Mouse (Mus musculus) T-cell, adult 66 days (primary cell): Measurements from ENCODE around the gene Nop9. TPM values are rescaled to one million over a fixed set of nuclear protein-coding genes. Genes with fewer than 3 reads are reported as not detected.

Experiments used
- total RNA-seq, 2 experiments: library from RNA; stranded (reverse); gene quantifications; 3 replicates in 1 of 2; 4 replicates in 1 of 2; pipeline ENCODE4 v1.2.4; 2023

The Nop9 gene
- 10 to 100 TPM; 31.3 to 38.2 TPM for total RNA-seq

GRCm38 (mm10) chr14:55745180-55745860 is at the start of gene Nop9, which contains the start of gene Dhrs1:
TSS of gene Nop9 (plus strand) at chr14:55745693.
TSS of gene Dhrs1 (minus strand) at chr14:55745690.

GRCm38 (mm10) chr14:55713729-55714122 is 31.8 kb upstream of the Nop9 start, which contains the start of gene Tgm1:
TSS of gene Tgm1 (minus strand) at chr14:55713926.

GRCm38 (mm10) chr14:55721700-55722437 is 23.6 kb upstream of the Nop9 start, which contains the start of gene Rabggta:
TSS of gene Rabggta (minus strand) at chr14:55722263.

GRCm38 (mm10) chr14:55758363-55758784 is 12.9 kb downstream of the Nop9 start, which contains the start of gene Cideb:
TSS of gene Cideb (minus strand) at chr14:55758458.

GRCm38 (mm10) chr14:55761163-55761562 is 15.7 kb downstream of the Nop9 start, which contains the start of gene Ltb4r2:
TSS of gene Ltb4r2 (plus strand) at chr14:55761428.

GRCm38 (mm10) chr14:55765696-55766095 is 20.2 kb downstream of the Nop9 start, which contains the start of gene Ltb4r1:
TSS of gene Ltb4r1 (plus strand) at chr14:55765962.

GRCm38 (mm10) chr14:55783958-55784235 is 38.4 kb downstream of the Nop9 start, which contains the start of gene Adcy4:
TSS of gene Adcy4 (minus strand) at chr14:55784095.

GRCm38 (mm10) chr14:55788256-55789050 is 43.0 kb downstream of the Nop9 start, which contains the start of gene Ripk3:
TSS of gene Ripk3 (minus strand) at chr14:55788865.

Other genes with a start within 250 kb of the Nop9 start
- gene Cpne6, start 235.2 kb upstream of the Nop9 start, total RNA-seq = not detected
- not detected for gene Nrl, start 220.7 kb upstream of the Nop9 start, total RNA-seq
- gene Pck2, start 205.4 kb upstream of the Nop9 start, total RNA-seq = 10 to 100 TPM; 12.3 to 20.4 TPM
- gene Dcaf11, start 185.7 kb upstream of the Nop9 start, total RNA-seq = 10 to 100 TPM; 73.6 to 74.9 TPM
- 1 to 10 TPM; 4.9 to 6.6 TPM for gene A730061H03Rik, start 185.3 kb upstream of the Nop9 start, total RNA-seq
- not detected for gene Fitm1, start 170.1 kb upstream of the Nop9 start, total RNA-seq
- gene Psme1, start 167.6 kb upstream of the Nop9 start, total RNA-seq = 100 to 1,000 TPM; 310 to 383 TPM
- 10 to 100 TPM; 23.4 to 24.2 TPM for gene Emc9, start 160.4 kb upstream of the Nop9 start, total RNA-seq
- gene Psme2, start 154.6 kb upstream of the Nop9 start, total RNA-seq = 100 to 1,000 TPM; 462 to 464 TPM
- gene Rnf31, start 154.0 kb upstream of the Nop9 start, total RNA-seq = 100 to 1,000 TPM; 112 to 116 TPM
- 100 to 1,000 TPM; 104 to 137 TPM for gene Irf9, start 142.1 kb upstream of the Nop9 start, total RNA-seq
- 1 to 10 TPM in 1 of 2 experiments, not detected in 1; 1.3 TPM for gene Rec8, start 127.7 kb upstream of the Nop9 start, total RNA-seq
- 10 to 100 TPM; 70.5 to 88.4 TPM for gene Ipo4, start 109.7 kb upstream of the Nop9 start, total RNA-seq
- gene Gm49378, start 107.8 kb upstream of the Nop9 start, total RNA-seq = 1 to 10 TPM; 4.0 to 4.6 TPM
- gene Tm9sf1, start 101.9 kb upstream of the Nop9 start, total RNA-seq = 10 to 100 TPM; 43.9 to 52.9 TPM
- 1 to 10 TPM; 4.1 to 5.9 TPM for gene Tssk4, start 95.5 kb upstream of the Nop9 start, total RNA-seq
- 10 to 100 TPM; 44.5 to 56.7 TPM for gene Mdp1, start 85.2 kb upstream of the Nop9 start, total RNA-seq
- 10 to 100 TPM; 19.3 to 25.8 TPM for gene Gmpr2, start 73.8 kb upstream of the Nop9 start, total RNA-seq
- 100 to 1,000 TPM; 182 to 187 TPM for gene Nedd8, start 73.6 kb upstream of the Nop9 start, total RNA-seq
- 100 to 1,000 TPM in 1 of 2 experiments, 10 to 100 TPM in 1; 94.4 to 113 TPM for gene Tinf2, start 63.9 kb upstream of the Nop9 start, total RNA-seq
- gene Tgm1, start 31.8 kb upstream of the Nop9 start, total RNA-seq = 1 to 10 TPM; 4.4 to 4.9 TPM
- 100 to 1,000 TPM in 1 of 2 experiments, 10 to 100 TPM in 1; 82.0 to 104 TPM for gene Rabggta, start 23.4 kb upstream of the Nop9 start, total RNA-seq
- gene Dhrs1, start within 50 bp of the Nop9 start, total RNA-seq = 10 to 100 TPM; 16.5 to 19.4 TPM
- gene Cideb, start 12.8 kb downstream of the Nop9 start, total RNA-seq = not detected
- gene Ltb4r2, start 15.7 kb downstream of the Nop9 start, total RNA-seq = 1 to 10 TPM; 1.4 to 1.5 TPM
- gene Ltb4r1, start 20.3 kb downstream of the Nop9 start, total RNA-seq = under 1 TPM; 0.52 to 0.95 TPM
- gene Adcy4, start 38.4 kb downstream of the Nop9 start, total RNA-seq = 1 to 10 TPM in 1 of 2 experiments, under 1 TPM in 1; 0.15 to 1.0 TPM
- gene Ripk3, start 43.2 kb downstream of the Nop9 start, total RNA-seq = 10 to 100 TPM; 55.9 to 66.9 TPM
- not detected for gene Nfatc4, start 77.5 kb downstream of the Nop9 start, total RNA-seq
- 1 to 10 TPM; 1.1 to 6.0 TPM for gene Nynrin, start 108.3 kb downstream of the Nop9 start, total RNA-seq
- not detected for gene Cbln3, start 138.7 kb downstream of the Nop9 start, total RNA-seq
- gene Khnyn, start 139.3 kb downstream of the Nop9 start, total RNA-seq = 10 to 100 TPM; 68.1 to 75.9 TPM
- 10 to 100 TPM; 32.2 to 52.6 TPM for gene Sdr39u1, start 154.6 kb downstream of the Nop9 start, total RNA-seq
- 1 to 10 TPM in 1 of 2 experiments, not detected in 1; 1.2 TPM for gene Cma1, start 199.0 kb downstream of the Nop9 start, total RNA-seq
- not detected for gene Cma2, start 205.3 kb downstream of the Nop9 start, total RNA-seq